Mouse (Mus musculus) thymus, adult 2 months (tissue): ENCODE measurements around the gene Calhm3.

ENCODE experiments used
- CTCF ChIP-seq: fragments of 200-500 bp; IDR thresholded peaks from 2 replicates; pipeline ENCODE4 v1.5.1; 2012; ENCODE audit warnings: mild to moderate bottlenecking, control low read depth, low read length, moderate library complexity, borderline replicate concordance; ENCODE audit not compliant: control insufficient read depth, poor library complexity, insufficient read depth; ENCODE audit errors: extremely low read depth
- POLR2A ChIP-seq: fragments of 200-500 bp; IDR thresholded peaks from 2 replicates; pipeline ENCODE4 v1.6.1; 2012; ENCODE audit warnings: mild to moderate bottlenecking, low read length, control low read depth, moderate library complexity; ENCODE audit not compliant: control insufficient read depth, poor library complexity, insufficient read depth; ENCODE audit errors: extremely low read depth

DNA sequence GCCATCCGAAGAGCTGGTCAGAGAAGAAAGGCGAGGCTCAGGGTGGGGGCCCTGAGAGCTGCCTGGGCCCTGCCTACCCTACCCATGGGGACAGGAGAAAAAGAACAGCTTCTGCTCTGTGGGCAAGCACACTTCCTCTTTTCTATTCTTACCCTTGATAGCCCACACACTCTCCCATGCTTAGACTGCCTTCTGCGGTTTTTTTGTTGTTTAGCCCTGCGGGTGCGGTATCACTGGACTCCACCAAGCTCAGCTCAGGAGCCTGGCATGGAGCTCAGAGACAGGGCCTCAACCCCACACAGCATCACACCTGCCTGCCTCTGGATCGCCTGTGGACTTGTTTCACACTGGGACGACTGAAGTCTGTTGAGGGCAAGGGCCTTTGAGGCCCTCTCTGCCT, 24.4 kb downstream of the Calhm3 start:
- no peak for TF ChIP-seq POLR2A
- no peak for TF ChIP-seq CTCF
